Mouse (Mus musculus) C2C12 (cell line): ENCODE results near the gene Pkp4.

ENCODE experiments used
- CTCF ChIP-seq: IDR thresholded peaks from one replicate; pipeline ENCODE4 v1.5.1; 2011; ENCODE audit not compliant: control insufficient read depth, insufficient read depth, insufficient read length
- FOSL1 ChIP-seq: IDR thresholded peaks from one replicate; pipeline ENCODE4 v1.8.0; 2011; ENCODE audit warnings: mild to moderate bottlenecking, low read length; ENCODE audit not compliant: poor library complexity, insufficient read depth, severe bottlenecking
- MAX ChIP-seq: IDR thresholded peaks from one replicate; pipeline ENCODE4 v1.6.1; 2011; ENCODE audit warnings: mild to moderate bottlenecking, control low read depth
- MYOD1 ChIP-seq: IDR thresholded peaks from one replicate; pipeline ENCODE4 v1.6.1; 2011; ENCODE audit warnings: low read depth; ENCODE audit not compliant: control insufficient read depth, insufficient read length
- MYOG ChIP-seq: IDR thresholded peaks from one replicate; pipeline ENCODE4 v1.6.1; 2011; ENCODE audit not compliant: control insufficient read depth, insufficient read length; ENCODE audit errors: extremely low read depth
- USF1 ChIP-seq: IDR thresholded peaks from one replicate; pipeline ENCODE4 v1.6.1; 2011; ENCODE audit warnings: low read depth, mild to moderate bottlenecking, control low read depth, moderate library complexity

GRCm38 (mm10) chr2:59245098-59245388 lies 84.4 kb downstream of the Pkp4 start:
- TF ChIP-seq CTCF (no peak), MYOG (no peak), USF1 (no peak), MYOD1 (peak; percentile 33), MAX (no peak), FOSL1 (no peak)
